Mouse (Mus musculus): ENCODE data around the gene Proser3. TPM values are rescaled to one million over a fixed set of nuclear protein-coding genes. Genes with fewer than 3 reads are reported as not detected.
"Not testable (repeated sequence)": the region's sequence is repeated elsewhere in the genome, so short reads cannot be mapped to it uniquely, and the experiment has no call there.

Gene Proser3
- total RNA-seq, 2 experiments from 2014 or later, result 2.6 to 3.6 TPM

- no peak for ATAC-seq (ENCODE audit: poor library complexity, severe bottlenecking)
Measured at GRCm38 (mm10) chr7:30550603-30551002, 1.5 kb downstream of the Proser3 start.

- ATAC-seq (ENCODE audit: poor library complexity, severe bottlenecking), result no peak
Measured at GRCm38 (mm10) chr7:30549880-30550279, 2.2 kb downstream of the Proser3 start.

- no peak for ATAC-seq (ENCODE audit: poor library complexity, severe bottlenecking)
Measured at GRCm38 (mm10) chr7:30544327-30544726, 7.8 kb downstream of the Proser3 start.

- ATAC-seq (ENCODE audit: poor library complexity, severe bottlenecking), result no peak
Measured at GRCm38 (mm10) chr7:30540572-30540971, 11.5 kb downstream of the Proser3 start.

GRCm38 (mm10) chr7:30534633-30535577 is 17.2 kb downstream of the Proser3 start, which contains the start of gene Arhgap33:
Arhgap33 (minus strand) TSS chr7:30535060.
- ATAC-seq (ENCODE audit: poor library complexity, severe bottlenecking), result peak; percentile 98

- ATAC-seq (ENCODE audit: poor library complexity, severe bottlenecking), result no peak
Measured at GRCm38 (mm10) chr7:30533941-30534632, 18.0 kb downstream of the Proser3 start.

- ATAC-seq (ENCODE audit: poor library complexity, severe bottlenecking), result no peak
Measured at GRCm38 (mm10) chr7:30532931-30533330, 19.2 kb downstream of the Proser3 start.

- no peak for ATAC-seq (ENCODE audit: poor library complexity, severe bottlenecking)
Measured at GRCm38 (mm10) chr7:30531291-30531815, 20.7 kb downstream of the Proser3 start.

- no peak for ATAC-seq (ENCODE audit: poor library complexity, severe bottlenecking)
Measured at GRCm38 (mm10) chr7:30526981-30527380, 25.1 kb downstream of the Proser3 start.

GRCm38 (mm10) chr7:30526399-30526798 is 25.7 kb downstream of the Proser3 start:
- no peak for ATAC-seq (ENCODE audit: poor library complexity, severe bottlenecking)

GRCm38 (mm10) chr7:30525954-30526353 is 26.1 kb downstream of the Proser3 start:
- ATAC-seq (ENCODE audit: poor library complexity, severe bottlenecking), result no peak

- no peak for ATAC-seq (ENCODE audit: poor library complexity, severe bottlenecking)
Measured at GRCm38 (mm10) chr7:30524487-30524886, 27.6 kb downstream of the Proser3 start.

GRCm38 (mm10) chr7:30522871-30523270 is 29.2 kb downstream of the Proser3 start:
- ATAC-seq (ENCODE audit: poor library complexity, severe bottlenecking), result no peak

GRCm38 (mm10) chr7:30520856-30521255 is 31.2 kb downstream of the Proser3 start:
- no peak for ATAC-seq (ENCODE audit: poor library complexity, severe bottlenecking)

- ATAC-seq (ENCODE audit: poor library complexity, severe bottlenecking), result no peak
Measured at GRCm38 (mm10) chr7:30520396-30520795, 31.7 kb downstream of the Proser3 start.

- no peak for ATAC-seq (ENCODE audit: poor library complexity, severe bottlenecking)
Measured at GRCm38 (mm10) chr7:30518325-30518724, 33.8 kb downstream of the Proser3 start.

- ATAC-seq (ENCODE audit: poor library complexity, severe bottlenecking), result no peak
Measured at GRCm38 (mm10) chr7:30515003-30515760, 36.9 kb downstream of the Proser3 start.

- no peak for ATAC-seq (ENCODE audit: poor library complexity, severe bottlenecking)
Measured at GRCm38 (mm10) chr7:30508061-30508460, 44.0 kb downstream of the Proser3 start.

- ATAC-seq (ENCODE audit: poor library complexity, severe bottlenecking), result not testable (repeated sequence)
Measured at GRCm38 (mm10) chr7:30501159-30501558, 50.9 kb downstream of the Proser3 start.

GRCm38 (mm10) chr7:30495506-30496042 is 56.5 kb downstream of the Proser3 start:
- ATAC-seq (ENCODE audit: poor library complexity, severe bottlenecking), result not testable (repeated sequence)
